Mouse (Mus musculus) inflammation-experienced regulatory T-cells, adult 6 months (primary cell): ENCODE measurements around the gene Ebf1. TPM values are rescaled to one million over a fixed set of nuclear protein-coding genes. Genes with fewer than 3 reads are reported as not detected.

Source experiments
- ATAC-seq: one replicate; pipeline ENCODE4 v1.8.0; 2017
- polyA plus RNA-seq, 3 experiments: library from polyadenylated mRNA; unstranded; fragments of 100-300 nt; shearing (Covaris generic); gene quantifications; one replicate each; pipeline ENCODE4 v1.2.1; 2017

The Ebf1 gene
- polyA plus RNA-seq, 3 experiments from 2014 or later: 0.19 to 1.8 (median 1.8) TPM

GRCm38 (mm10) chr11:44852921-44853320 lies 235.8 kb downstream of the Ebf1 start:
- ATAC-seq: no peak

DNA sequence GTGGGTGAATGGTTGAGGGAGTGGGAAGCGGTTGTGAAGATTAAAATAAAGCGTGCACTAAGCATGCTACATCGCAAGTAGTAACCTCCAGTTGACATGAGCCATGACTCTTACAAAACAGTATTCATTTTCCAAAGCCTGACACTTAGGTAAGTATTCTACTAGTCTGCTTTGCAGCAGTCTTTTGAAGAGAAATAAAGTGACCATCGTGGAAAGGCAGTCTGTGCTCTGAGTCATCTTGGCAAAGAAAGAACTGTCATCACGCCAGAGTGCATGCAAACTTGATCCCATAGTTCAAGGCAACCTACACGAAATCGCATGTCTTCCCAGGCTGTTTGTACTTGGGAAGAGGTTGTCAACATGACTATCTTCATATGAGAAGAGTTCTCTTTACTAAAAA lies 237.4 kb downstream of the Ebf1 start:
- ATAC-seq: no peak

DNA sequence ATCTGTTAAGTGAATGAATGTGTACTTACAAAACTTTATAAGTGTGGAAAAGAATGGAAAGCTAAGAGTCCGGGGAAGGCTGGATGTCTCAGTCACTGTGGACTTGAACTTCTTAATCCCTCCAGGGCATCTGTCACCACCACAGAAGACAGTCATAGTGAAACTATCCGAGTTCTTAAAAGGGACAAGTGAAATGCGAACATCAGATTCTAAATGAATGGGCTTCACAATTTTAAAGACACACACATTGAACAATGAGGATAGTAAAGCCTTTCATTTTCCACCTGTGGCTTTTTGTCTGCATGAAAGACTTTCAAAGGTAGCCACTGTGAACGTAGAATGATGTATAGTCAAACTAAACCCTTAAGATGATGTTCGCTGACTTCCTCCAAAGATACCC lies 244.0 kb downstream of the Ebf1 start:
- no peak for ATAC-seq

DNA sequence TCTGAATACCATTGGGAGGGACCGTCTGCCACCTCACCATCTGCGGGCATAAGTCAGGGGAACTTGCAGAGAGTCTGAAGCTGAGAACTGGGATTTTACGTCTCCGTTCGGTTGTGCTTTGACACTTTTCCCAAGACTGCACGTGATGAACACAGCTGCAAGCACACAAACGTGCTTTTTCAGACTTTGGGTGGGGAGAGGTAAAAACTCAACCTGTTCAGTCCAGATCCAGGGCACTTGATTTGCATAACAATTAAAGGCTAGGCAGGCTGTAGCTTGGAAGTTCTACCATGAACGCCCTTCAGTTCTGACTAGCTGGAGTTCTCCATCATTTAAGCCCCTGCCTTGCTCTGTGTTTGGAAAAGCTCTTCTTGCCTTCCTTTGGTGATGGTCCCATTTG lies 246.8 kb downstream of the Ebf1 start:
- no peak for ATAC-seq

DNA sequence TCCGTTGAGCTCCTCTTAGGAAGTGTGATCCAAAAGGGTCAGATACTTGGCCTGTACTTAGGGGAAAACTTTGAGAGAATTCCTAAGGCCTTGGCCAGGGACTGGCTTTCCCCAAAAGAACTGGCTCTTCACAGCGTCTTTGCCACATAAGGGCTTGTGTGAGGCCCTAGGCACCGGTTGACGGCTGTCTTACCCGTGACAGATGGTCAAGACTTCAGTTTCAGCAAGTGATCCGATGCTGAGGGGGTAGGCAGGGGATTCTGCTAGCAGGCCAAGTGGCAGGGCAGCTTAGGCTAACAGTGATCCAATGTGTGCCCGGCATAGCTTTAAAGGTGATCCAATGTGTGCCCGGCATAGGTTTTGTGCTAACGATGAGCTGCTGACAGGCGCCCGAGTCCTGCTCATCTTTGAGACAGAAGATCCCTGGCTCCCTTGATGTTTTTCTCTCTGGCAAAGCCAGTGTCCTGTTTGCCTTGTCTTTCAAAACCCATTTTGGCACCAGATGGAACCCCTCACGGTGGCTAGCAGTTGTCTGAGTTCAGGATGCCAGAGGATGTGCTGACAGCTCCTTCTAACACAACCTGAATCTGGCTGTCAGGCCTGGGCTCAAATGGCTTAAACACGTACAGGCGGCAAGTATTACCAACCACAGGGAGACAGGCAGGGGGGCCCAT lies 249.5 kb downstream of the Ebf1 start:
- ATAC-seq: no peak

- ATAC-seq: no peak
Observed at GRCm38 (mm10) chr11:44867433-44867832, 250.3 kb downstream of the Ebf1 start.

GRCm38 (mm10) chr11:44873876-44874275 lies 256.8 kb downstream of the Ebf1 start:
- no peak for ATAC-seq

GRCm38 (mm10) chr11:44875171-44875570 lies 258.1 kb downstream of the Ebf1 start:
- no peak for ATAC-seq

DNA sequence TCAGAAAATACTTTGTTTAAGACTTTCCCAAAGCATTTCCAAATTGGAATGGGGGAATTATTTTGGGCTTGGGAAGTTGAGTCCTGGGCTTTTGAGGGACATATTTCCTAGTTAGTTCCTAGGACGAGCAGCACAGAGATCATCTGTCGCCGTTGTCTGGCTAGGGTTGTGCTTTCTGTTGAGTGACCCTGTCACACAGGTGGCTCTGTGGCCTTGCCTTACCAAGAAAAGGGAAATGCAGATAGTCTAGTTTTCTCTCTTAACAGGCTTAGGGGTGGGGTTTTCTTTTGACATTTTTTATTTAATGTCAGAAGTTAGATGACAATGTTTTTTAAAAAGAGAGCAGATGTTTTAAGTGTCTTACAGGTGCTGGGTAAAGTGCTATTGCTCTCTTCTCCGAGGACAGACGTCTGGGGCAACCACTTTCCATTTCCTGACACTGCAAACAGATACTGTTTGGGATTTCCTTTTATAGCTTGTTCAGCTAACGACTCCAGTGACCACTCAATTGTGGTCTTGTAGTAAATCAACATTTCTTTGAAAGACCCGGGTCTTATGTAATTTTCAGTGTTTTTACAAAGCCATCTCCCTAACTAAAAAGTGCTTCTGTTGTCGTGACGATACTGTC lies 264.1 kb downstream of the Ebf1 start:
- ATAC-seq: no peak

- ATAC-seq: no peak
Observed at GRCm38 (mm10) chr11:44882476-44882970, 265.4 kb downstream of the Ebf1 start.

GRCm38 (mm10) chr11:44884337-44884736 lies 267.2 kb downstream of the Ebf1 start:
- no peak for ATAC-seq

GRCm38 (mm10) chr11:44886897-44887296 lies 269.8 kb downstream of the Ebf1 start:
- ATAC-seq: no peak

DNA sequence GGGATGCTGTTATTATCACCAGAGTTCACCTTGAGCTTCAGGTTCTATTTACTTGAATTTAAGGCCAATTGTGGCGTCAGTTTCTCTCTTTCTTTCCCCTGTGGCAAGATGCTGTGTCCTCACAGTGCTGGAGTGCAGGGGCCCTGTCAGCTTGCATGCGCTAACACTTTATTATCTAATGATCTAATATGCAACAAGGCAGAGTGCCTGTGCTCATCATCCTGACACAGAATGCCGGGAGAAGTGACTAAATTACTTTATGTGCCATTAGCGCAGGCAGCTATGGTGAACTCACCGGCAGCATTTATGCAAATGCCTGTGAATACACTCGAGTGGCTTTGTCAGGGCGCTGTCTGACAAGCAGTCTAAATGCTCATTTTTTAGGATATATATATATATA lies 270.6 kb downstream of the Ebf1 start:
- ATAC-seq: no peak

- ATAC-seq: no peak
Observed at GRCm38 (mm10) chr11:44888390-44888789, 271.3 kb downstream of the Ebf1 start.

GRCm38 (mm10) chr11:44892814-44893521 lies 275.9 kb downstream of the Ebf1 start:
- peak; percentile 79 for ATAC-seq

DNA sequence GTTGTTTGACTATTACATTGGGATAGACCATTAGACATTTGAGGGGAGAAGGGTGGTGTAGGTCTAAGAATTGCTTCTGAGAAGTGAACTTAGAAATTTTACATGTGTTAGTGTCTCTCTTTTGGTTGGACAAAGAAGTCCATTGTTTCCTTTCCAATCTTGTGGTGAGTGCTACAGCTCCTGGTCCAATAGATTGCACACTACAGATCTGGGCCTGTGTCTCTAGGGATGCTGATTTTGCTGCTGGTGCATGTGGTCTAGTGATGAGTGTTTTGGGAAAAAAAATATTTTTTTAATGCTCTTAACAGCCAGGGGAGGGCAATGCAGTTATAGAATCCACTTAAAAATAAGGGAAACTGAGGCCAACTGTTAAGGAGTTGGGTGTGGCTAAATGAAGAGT lies 276.9 kb downstream of the Ebf1 start:
- no peak for ATAC-seq

DNA sequence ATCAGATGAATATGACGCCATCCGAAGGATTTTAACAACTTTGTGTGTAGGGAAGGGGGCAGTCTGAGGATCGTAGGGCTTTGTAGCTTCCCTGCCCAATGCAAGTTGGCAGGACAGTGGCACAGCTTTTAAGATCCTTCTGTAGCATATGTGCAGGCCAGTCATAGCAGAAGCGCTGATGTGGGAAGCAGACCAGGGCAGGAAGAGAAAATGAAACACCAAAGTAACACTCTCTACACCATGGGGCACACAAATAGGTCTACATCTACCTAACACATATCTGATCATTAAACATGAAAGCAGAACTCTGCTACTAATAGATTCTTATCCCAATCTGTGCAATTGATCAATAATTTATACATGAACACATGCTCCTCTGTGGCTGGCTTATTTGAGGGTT lies 277.7 kb downstream of the Ebf1 start:
- ATAC-seq: no peak

DNA sequence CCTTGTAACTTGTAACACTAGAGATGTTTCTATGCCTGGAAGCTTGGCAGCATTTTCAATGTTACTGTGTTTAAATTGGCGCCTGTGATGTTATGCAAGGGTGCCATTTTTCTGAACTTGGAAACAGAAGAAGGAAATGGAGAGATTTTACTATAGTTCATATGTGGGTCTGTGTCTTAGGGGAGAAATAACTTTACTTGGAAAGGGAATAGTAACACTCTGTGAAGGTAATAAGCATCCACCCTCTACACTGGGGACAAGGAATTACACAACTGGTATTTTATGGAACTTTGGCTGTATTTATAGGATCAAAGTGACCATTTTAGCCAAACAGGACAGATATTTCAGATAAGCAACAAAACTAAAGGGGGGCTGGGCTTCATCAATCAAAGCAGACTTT lies 278.8 kb downstream of the Ebf1 start:
- no peak for ATAC-seq

DNA sequence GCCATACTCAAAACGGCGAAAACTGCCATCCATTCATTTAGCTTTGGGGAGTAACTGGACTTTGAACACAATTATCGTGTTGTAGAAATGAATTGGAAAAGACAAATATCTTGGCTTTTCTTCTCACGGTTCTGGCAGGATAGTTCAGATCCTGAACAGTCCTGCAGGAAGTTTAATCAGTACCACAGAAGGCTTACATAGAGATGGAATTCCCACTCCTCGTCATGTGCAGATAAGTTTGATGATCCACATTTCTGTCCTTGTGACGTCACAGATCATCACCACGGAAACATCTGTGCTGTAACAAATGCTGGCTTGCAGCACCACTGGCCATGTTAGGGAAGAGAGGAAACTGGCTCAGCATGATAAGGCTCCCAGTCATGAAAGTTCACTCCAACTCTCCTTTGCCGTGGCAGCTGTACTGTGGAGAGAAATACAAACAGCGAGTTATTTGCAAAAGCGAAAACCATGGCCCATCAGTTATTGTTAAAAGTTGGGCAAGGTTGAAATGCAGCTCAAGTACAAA lies 280.1 kb downstream of the Ebf1 start:
- ATAC-seq: no peak

DNA sequence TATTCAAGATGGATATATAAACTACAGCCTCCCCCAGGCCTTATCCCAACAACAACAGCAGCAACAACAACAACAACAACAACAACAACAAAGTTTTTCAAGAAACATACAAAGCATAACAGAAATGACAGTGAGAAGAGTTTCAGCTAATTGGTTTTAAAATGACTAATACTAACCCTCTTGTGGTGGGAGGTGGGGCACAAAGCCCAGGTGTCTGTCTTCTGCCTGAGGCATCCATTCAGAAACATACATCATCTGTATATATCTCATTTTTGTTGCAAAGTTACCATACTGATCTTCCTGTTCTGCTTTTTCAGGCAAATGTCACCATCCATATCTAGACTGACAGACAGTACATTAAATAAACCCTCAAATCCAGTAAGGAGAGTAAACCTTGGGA lies 282.4 kb downstream of the Ebf1 start:
- no peak for ATAC-seq

DNA sequence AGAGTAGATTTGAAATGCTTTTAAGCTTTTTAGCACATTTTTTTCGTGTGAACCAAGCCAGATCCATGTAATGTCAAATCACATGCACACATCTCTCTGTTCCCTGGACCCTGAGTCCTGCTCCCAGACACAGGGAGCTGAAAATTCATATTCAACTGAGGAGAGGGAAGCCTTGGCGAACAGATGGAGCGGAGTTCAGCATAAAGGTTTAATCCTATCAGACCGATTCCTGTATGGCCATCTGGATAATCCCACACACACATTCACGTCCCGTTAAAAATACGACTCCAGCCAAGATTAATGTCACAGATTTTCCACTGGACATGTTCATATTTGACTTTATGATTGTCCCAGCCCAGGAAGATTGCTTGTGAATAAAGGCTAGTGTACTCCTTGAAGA lies 282.8 kb downstream of the Ebf1 start:
- no peak for ATAC-seq

DNA sequence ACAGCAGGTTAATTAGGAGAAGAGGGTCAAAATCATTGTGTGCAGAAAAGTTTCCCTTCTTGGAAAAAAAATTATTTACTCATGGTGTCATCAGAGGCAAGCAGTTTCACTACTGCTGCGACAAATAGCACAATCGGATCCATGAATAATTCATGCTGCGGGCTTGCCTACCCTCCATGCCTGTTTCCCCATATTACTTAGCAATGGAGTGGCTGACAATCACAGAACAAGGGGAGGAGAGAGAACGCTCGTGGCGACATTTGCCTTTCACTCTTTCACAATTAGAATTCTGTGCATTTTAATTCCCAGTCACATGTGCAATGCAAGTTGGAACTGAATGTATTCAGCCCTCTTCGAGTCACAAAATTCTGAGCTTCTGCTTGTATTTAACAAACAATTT lies 283.4 kb downstream of the Ebf1 start:
- ATAC-seq: no peak

DNA sequence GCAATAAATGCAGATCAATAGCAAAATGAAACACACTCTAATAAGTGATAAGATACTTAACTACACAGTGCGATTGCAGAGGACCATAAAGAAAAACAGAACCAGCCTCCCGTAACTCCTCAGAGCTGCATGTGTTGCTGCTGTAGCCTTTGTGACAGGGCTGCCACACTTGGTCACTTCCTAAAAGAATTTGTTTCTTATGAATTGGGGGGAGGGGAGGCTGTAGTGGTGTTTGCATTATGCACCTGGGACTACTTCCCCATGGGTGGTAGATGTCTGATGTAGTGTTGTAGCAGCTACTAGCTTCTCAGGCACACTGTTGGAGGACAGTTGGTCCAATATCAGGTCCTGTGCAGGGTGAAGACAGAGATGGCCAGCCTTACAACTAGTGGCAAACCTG lies 284.6 kb downstream of the Ebf1 start:
- ATAC-seq: no peak

DNA sequence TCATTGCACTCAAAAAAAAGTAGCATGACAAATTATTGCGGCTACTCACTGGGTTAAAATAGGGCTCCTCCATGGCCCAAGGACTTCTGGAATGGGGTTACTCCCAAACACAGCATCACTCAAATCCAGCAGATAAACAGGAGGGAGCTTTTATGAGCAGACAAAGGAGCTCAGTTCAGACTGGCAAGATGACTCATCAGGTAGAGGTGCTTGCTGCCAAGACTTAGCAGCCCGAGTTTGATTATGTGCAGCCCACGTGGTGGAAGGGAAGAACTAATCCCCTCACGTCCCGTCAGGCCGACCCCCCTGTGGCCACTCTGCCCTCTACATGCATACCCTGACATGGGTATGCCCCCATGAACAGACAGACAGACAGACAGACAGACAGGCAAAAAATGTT lies 285.0 kb downstream of the Ebf1 start:
- ATAC-seq: no peak
